Mouse (Mus musculus): ENCODE data around the gene Nat8. TPM values are rescaled to one million over a fixed set of nuclear protein-coding genes. Genes with fewer than 3 reads are reported as not detected.
A peak's percentile ranks its signal among the peaks of the same experiment; 100 is the strongest.
"Not testable (repeated sequence)": the region's sequence is repeated elsewhere in the genome, so short reads cannot be mapped to it uniquely, and the experiment has no call there.

The Nat8 gene
- polyA plus RNA-seq, 1 experiment from 2014 or later = not detected

GRCm38 (mm10) chr6:85851062-85851773 lies 19.3 kb upstream of the Nat8 start:
- DNase-seq (ENCODE audit: low spot score) (no peak), ATAC-seq (ENCODE audit: low FRiP score, low TSS enrichment) (no peak)
- H3K4me3 ChIP-seq (ENCODE audit: low read depth, low read length) = no peak overlapping the region

GRCm38 (mm10) chr6:85849240-85849639 lies 17.4 kb upstream of the Nat8 start:
- no peak for ATAC-seq (ENCODE audit: low FRiP score, low TSS enrichment)
- Histone ChIP-seq H3K4me3 (ENCODE audit: low read depth, low read length) (no peak overlapping the region), H3K27ac (replicated peaks) (no peak overlapping the region), H3K27me3 (ENCODE audit: control insufficient read depth, insufficient read depth, low read length) (no peaks in the 10 kb centered on the region), H3K9ac (ENCODE audit: low read length) (no peak overlapping the region), H3K36me3 (ENCODE audit: control insufficient read depth, insufficient read depth, low read length) (no peaks in the 10 kb centered on the region), H3K9me3 (ENCODE audit: control insufficient read depth, low read length) (no peaks in the 10 kb centered on the region), H3K4me1 (replicated peaks; ENCODE audit: control insufficient read depth, insufficient read depth) (no peaks in the 10 kb centered on the region), H3K4me2 (replicated peaks; ENCODE audit: low read depth) (no peak overlapping the region)
- TF ChIP-seq CTCF (IDR thresholded peaks at IDR 0.05; ENCODE audit: low read depth) (no peak), EP300 (optimal IDR thresholded peaks at IDR 0.05) (no peak)
- 24% methylated on average over 2 of the region's 2 CpGs for WGBS
- no peak for DNase-seq (ENCODE audit: low spot score)

More at GRCm38 (mm10) chr6:85851062-85851773, 19.3 kb upstream of the Nat8 start:
- Histone ChIP-seq H3K27me3 (ENCODE audit: control insufficient read depth, insufficient read depth, low read length) (no peaks in the 10 kb centered on the region), H3K4me2 (replicated peaks; ENCODE audit: low read depth) (no peak overlapping the region), H3K27ac (replicated peaks) (no peak overlapping the region), H3K9ac (ENCODE audit: low read length) (no peak overlapping the region), H3K4me1 (replicated peaks; ENCODE audit: control insufficient read depth, insufficient read depth) (no peaks in the 10 kb centered on the region), H3K36me3 (ENCODE audit: control insufficient read depth, insufficient read depth, low read length) (no peaks in the 10 kb centered on the region), H3K9me3 (ENCODE audit: control insufficient read depth, low read length) (no peaks in the 10 kb centered on the region)
- 81% methylated on average over 7 of the region's 7 CpGs for WGBS
- no peak for TF ChIP-seq EP300 (optimal IDR thresholded peaks at IDR 0.05)
- TF ChIP-seq CTCF (IDR thresholded peaks at IDR 0.05; ENCODE audit: low read depth) = no peak

- TF ChIP-seq EP300 (optimal IDR thresholded peaks at IDR 0.05) (no peak), CTCF (IDR thresholded peaks at IDR 0.05; ENCODE audit: low read depth) (no peak)
- WGBS = 86% methylated on average over 4 of the region's 4 CpGs
Measured at GRCm38 (mm10) chr6:85848140-85848539, 16.3 kb upstream of the Nat8 start.

GRCm38 (mm10) chr6:85846921-85847320 lies 15.0 kb upstream of the Nat8 start:
- Histone ChIP-seq H3K36me3 (ENCODE audit: control insufficient read depth, insufficient read depth, low read length) (no peaks in the 10 kb centered on the region), H3K9ac (ENCODE audit: low read length) (no peak overlapping the region), H3K9me3 (ENCODE audit: control insufficient read depth, low read length) (no peaks in the 10 kb centered on the region), H3K27me3 (ENCODE audit: control insufficient read depth, insufficient read depth, low read length) (no peaks in the 10 kb centered on the region), H3K4me3 (ENCODE audit: low read depth, low read length) (no peak overlapping the region), H3K4me1 (replicated peaks; ENCODE audit: control insufficient read depth, insufficient read depth) (no peaks in the 10 kb centered on the region), H3K4me2 (replicated peaks; ENCODE audit: low read depth) (no peak overlapping the region), H3K27ac (replicated peaks) (no peak overlapping the region)
- 15% methylated on average over 1 of the region's 1 CpGs for WGBS
- no peak for ATAC-seq (ENCODE audit: low FRiP score, low TSS enrichment)
- no peak for DNase-seq (ENCODE audit: low spot score)
- TF ChIP-seq CTCF (IDR thresholded peaks at IDR 0.05; ENCODE audit: low read depth) = no peak
- TF ChIP-seq EP300 (optimal IDR thresholded peaks at IDR 0.05) = no peak

More at GRCm38 (mm10) chr6:85848140-85848539, 16.3 kb upstream of the Nat8 start:
- Histone ChIP-seq H3K9me3 (ENCODE audit: control insufficient read depth, low read length) (no peaks in the 10 kb centered on the region), H3K27me3 (ENCODE audit: control insufficient read depth, insufficient read depth, low read length) (no peaks in the 10 kb centered on the region), H3K36me3 (ENCODE audit: control insufficient read depth, insufficient read depth, low read length) (no peaks in the 10 kb centered on the region), H3K27ac (replicated peaks) (no peak overlapping the region), H3K4me2 (replicated peaks; ENCODE audit: low read depth) (no peak overlapping the region), H3K9ac (ENCODE audit: low read length) (no peak overlapping the region), H3K4me1 (replicated peaks; ENCODE audit: control insufficient read depth, insufficient read depth) (no peaks in the 10 kb centered on the region), H3K4me3 (ENCODE audit: low read depth, low read length) (no peak overlapping the region)
- no peak for DNase-seq (ENCODE audit: low spot score)
- ATAC-seq (ENCODE audit: low FRiP score, low TSS enrichment) = no peak

GRCm38 (mm10) chr6:85843677-85844458 lies 12.0 kb upstream of the Nat8 start:
- not testable (repeated sequence) for DNase-seq (ENCODE audit: low spot score); H3K27ac ChIP-seq (replicated peaks); H3K9ac ChIP-seq (ENCODE audit: low read length); H3K36me3 ChIP-seq (ENCODE audit: control insufficient read depth, insufficient read depth, low read length); H3K9me3 ChIP-seq (ENCODE audit: control insufficient read depth, low read length); H3K4me3 ChIP-seq (ENCODE audit: low read depth, low read length); H3K4me1 ChIP-seq (replicated peaks; ENCODE audit: control insufficient read depth, insufficient read depth); H3K27me3 ChIP-seq (ENCODE audit: control insufficient read depth, insufficient read depth, low read length); ATAC-seq (ENCODE audit: low FRiP score, low TSS enrichment); H3K4me2 ChIP-seq (replicated peaks; ENCODE audit: low read depth)
- WGBS = 79% methylated on average over 25 of the region's 25 CpGs
- TF ChIP-seq CTCF (IDR thresholded peaks at IDR 0.05; ENCODE audit: low read depth) = peak; percentile 18

- Histone ChIP-seq H3K27me3 (ENCODE audit: control insufficient read depth, insufficient read depth, low read length) (no peaks in the 10 kb centered on the region), H3K4me2 (replicated peaks; ENCODE audit: low read depth) (no peak overlapping the region), H3K27ac (replicated peaks) (no peak overlapping the region), H3K9ac (ENCODE audit: low read length) (no peak overlapping the region), H3K36me3 (ENCODE audit: control insufficient read depth, insufficient read depth, low read length) (no peaks in the 10 kb centered on the region), H3K9me3 (ENCODE audit: control insufficient read depth, low read length) (no peaks in the 10 kb centered on the region), H3K4me1 (replicated peaks; ENCODE audit: control insufficient read depth, insufficient read depth) (no peaks in the 10 kb centered on the region), H3K4me3 (ENCODE audit: low read depth, low read length) (no peak overlapping the region)
- DNase-seq (ENCODE audit: low spot score) = no peak
- 43% methylated on average over 4 of the region's 4 CpGs for WGBS
- no peak for TF ChIP-seq CTCF (IDR thresholded peaks at IDR 0.05; ENCODE audit: low read depth)
- TF ChIP-seq EP300 (optimal IDR thresholded peaks at IDR 0.05) = no peak
- ATAC-seq (ENCODE audit: low FRiP score, low TSS enrichment) = no peak
Measured at GRCm38 (mm10) chr6:85839982-85840381, 8.1 kb upstream of the Nat8 start.
